Mouse (Mus musculus) cortical plate, adult 2 months (tissue): Measurements from ENCODE around the gene Emc8. TPM values are rescaled to one million over a fixed set of nuclear protein-coding genes. Genes with fewer than 3 reads are reported as not detected.
A peak's percentile ranks its signal among the peaks of the same experiment; 100 is the strongest.

Source experiments
- H3K27ac ChIP-seq: fragments of 200-500 bp; 2 replicates; pipeline ENCODE4 v1.5.1; 2012; ENCODE audit warnings: low read length, control low read depth, inconsistent platforms; ENCODE audit not compliant: insufficient read depth
- H3K4me1 ChIP-seq: fragments of 200-500 bp; 2 replicates; pipeline ENCODE4 v1.6.1; 2011; ENCODE audit warnings: low read length; ENCODE audit not compliant: control insufficient read depth, insufficient read depth
- H3K4me3 ChIP-seq: fragments of 200-500 bp; 2 replicates; pipeline ENCODE4 v1.5.1; 2011; ENCODE audit warnings: mild to moderate bottlenecking, low read length, control low read depth; ENCODE audit not compliant: insufficient read depth
- CTCF ChIP-seq: fragments of 200-500 bp; IDR thresholded peaks from 2 replicates; pipeline ENCODE4 v1.5.1; 2011; ENCODE audit warnings: mild to moderate bottlenecking, control low read depth, low read length; ENCODE audit not compliant: insufficient read depth; ENCODE audit errors: extremely low read depth
- POLR2A ChIP-seq: fragments of 200-500 bp; IDR thresholded peaks from 2 replicates; pipeline ENCODE4 v1.6.1; 2011; ENCODE audit warnings: mild to moderate bottlenecking, low read length, control low read depth; ENCODE audit not compliant: insufficient read depth; ENCODE audit errors: extremely low read depth
- polyA plus RNA-seq: library from polyadenylated mRNA; depleted of rRNA; stranded (reverse); fragments of >200 nt; gene quantifications from 2 replicates; pipeline ENCODE4 v1.2.3, GENCODE M21; 2012; rRNA removed

Emc8 gene
- polyA plus RNA-seq, 1 experiment: 51.2 TPM

GRCm38 (mm10) chr8:120616663-120617626 lies 51.4 kb downstream of the Emc8 start:
- TF ChIP-seq CTCF (no peak), POLR2A (no peak)
- Histone ChIP-seq H3K4me1 (no peaks in the 10 kb centered on the region), H3K4me3 (no peak overlapping the region), H3K27ac (no peak overlapping the region)

DNA sequence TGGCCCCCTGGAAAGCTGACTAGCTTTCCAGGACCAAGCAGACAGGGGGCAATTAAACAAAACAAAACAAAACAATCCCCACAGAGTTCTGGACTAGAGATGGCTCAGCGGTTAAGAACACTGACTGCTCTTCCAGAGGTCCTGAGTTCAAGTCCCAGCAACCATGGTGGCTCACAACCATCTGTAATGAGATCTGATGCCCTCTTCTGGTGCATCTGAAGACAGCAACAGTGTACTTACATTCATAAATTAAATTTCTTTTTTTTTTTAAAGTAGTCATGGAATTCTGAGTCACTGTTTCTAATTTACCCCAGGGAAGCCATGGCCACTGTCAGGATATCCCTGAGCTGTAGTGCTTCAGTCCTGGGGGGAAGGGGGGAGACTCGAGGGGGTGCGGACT lies 53.9 kb downstream of the Emc8 start:
- TF ChIP-seq POLR2A: no peak
- no peak for TF ChIP-seq CTCF

GRCm38 (mm10) chr8:120610824-120611223 lies 57.5 kb downstream of the Emc8 start:
- H3K4me3 ChIP-seq: no peak overlapping the region
- H3K27ac ChIP-seq: no peak overlapping the region
- H3K4me1 ChIP-seq: no peaks in the 10 kb centered on the region
- TF ChIP-seq CTCF: no peak
- no peak for TF ChIP-seq POLR2A

More for the DNA sequence above, 53.9 kb downstream of the Emc8 start:
- H3K4me3 ChIP-seq: no peak overlapping the region
- H3K27ac ChIP-seq: no peak overlapping the region
- H3K4me1 ChIP-seq: no peaks in the 10 kb centered on the region

DNA sequence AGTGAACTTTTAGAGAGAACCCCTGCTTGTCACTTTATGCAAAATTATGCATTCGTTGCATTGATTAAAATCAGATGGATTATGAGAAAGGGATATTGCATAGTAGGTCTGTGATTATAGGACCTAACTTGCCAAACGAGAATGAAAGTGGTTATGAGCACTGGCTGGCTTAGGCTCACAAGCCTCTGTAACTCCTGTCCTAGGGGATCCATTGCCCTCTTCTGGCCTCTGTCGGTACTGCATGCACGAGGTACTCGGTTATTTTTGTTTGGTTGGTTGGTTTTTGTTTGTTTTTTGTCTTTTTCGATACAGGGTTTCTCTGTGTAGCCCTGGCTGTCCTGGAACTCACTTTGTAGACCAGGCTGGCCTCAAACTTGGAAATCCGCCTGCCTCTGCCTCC lies 60.5 kb downstream of the Emc8 start:
- TF ChIP-seq CTCF: peak; percentile 94
- no peak for TF ChIP-seq POLR2A

DNA sequence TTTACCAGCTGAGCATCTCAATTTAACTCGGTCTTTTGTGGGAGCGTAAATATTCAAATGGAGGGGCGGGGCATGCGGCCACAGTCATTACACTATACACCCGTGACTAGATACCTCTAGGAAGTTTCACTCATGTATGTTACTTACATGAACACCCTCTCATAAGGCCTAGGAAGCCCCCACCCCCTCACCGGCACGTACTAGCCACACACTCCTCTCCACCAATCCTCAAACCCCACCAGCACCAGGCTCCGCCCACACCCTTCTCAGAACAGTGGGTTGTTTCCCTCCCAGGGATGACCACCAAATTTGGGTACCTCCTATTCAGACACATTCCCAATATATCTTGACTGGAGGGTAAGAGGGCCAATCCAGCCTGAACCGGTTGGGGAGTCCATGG lies 60.9 kb downstream of the Emc8 start:
- Histone ChIP-seq H3K27ac (no peak overlapping the region), H3K4me3 (no peak overlapping the region), H3K4me1 (no peaks in the 10 kb centered on the region)
- TF ChIP-seq CTCF: no peak
- TF ChIP-seq POLR2A: no peak

More for the DNA sequence above, 60.5 kb downstream of the Emc8 start:
- Histone ChIP-seq H3K4me3 (no peak overlapping the region), H3K4me1 (no peaks in the 10 kb centered on the region), H3K27ac (no peak overlapping the region)

Other genes with a start within 250 kb of the Emc8 start
- gene Gins2, start 79.3 kb downstream of the Emc8 start, polyA plus RNA-seq: 2.2 and 2.4 TPM in 2 replicates
- 10.8 and 11.0 TPM in 2 replicates for gene 1190005I06Rik, start 20.9 kb downstream of the Emc8 start, polyA plus RNA-seq
- gene Gm27021, start 494 bp downstream of the Emc8 start, polyA plus RNA-seq: 1.5 and 1.9 TPM in 2 replicates
- gene Cox4i1, start 351 bp downstream of the Emc8 start, polyA plus RNA-seq: 2,189 and 2,300 TPM in 2 replicates
- gene Irf8, start 67.8 kb upstream of the Emc8 start, polyA plus RNA-seq: 4.1 and 4.8 TPM in 2 replicates